Mouse (Mus musculus): ENCODE results near the gene Cacng2.

Cacng2 gene

GRCm38 (mm10) chr15:77952921-77953320, 166.9 kb downstream of the Cacng2 start:
- no peak for ATAC-seq (ENCODE audit: low TSS enrichment)

DNA sequence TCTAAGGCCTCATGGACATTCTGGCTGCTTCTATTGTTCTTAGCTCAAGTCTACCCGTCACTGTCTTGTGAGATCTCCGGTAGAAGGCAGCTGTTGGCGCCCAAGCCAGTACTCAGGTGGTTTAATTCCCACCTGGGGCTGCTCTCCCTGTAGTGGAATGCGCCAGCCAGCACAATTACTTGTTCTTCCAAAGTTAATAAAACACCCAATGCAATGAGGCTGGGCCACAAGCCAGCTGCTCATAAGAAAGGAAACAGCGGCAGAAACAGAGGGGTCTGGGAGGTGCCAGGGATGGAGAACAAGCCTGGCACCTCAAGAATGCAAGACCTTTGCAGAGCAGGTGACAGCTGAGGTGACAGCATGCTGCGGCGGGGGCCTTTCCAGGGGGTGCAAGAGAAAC, 170.8 kb downstream of the Cacng2 start:
- no peak for ATAC-seq (ENCODE audit: low TSS enrichment)

DNA sequence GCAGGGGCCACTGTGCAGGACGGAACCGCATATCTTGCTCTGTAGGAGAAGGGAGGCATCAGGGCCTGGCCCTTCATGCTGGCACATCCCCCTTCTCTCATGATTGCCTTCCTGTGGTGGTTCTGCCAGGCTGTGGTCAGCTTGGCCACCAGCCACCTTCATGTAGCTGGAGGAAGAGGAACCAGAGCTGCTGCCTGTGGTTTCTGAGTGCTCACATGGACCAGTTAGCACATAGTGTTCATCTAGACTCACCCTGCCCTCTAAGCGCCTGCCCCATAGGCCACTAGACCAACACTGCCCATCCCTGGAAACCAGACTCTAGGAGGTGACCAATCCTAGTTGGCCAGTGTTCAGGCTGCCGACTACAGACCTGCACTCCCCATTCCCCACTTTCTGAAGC, 174.1 kb downstream of the Cacng2 start:
- no peak for ATAC-seq (ENCODE audit: low TSS enrichment)

Measured in frontal cortex, adult (tissue).